Mouse (Mus musculus): ENCODE results near the gene Mkks. TPM values are rescaled to one million over a fixed set of nuclear protein-coding genes. Genes with fewer than 3 reads are reported as not detected.
"Not testable (repeated sequence)": the region's sequence is repeated elsewhere in the genome, so short reads cannot be mapped to it uniquely, and the experiment has no call there.

The Mkks gene
- total RNA-seq (2021): 10 to 100 TPM; 32.0 to 33.4 TPM
- long read RNA-seq, experiment 1, transcript Mkks-202 (6 exons, 3,178 nt): major isoform, 31 of 37 reads
- long read RNA-seq, experiment 1, partial matches to known transcripts: 1 of 37 reads
- long read RNA-seq, experiment 1, other reads (novel, unspliced or antisense): 5 of 37 reads
- long read RNA-seq, experiment 2, transcript Mkks-202 (6 exons, 3,178 nt): major isoform, 14 of 16 reads
- long read RNA-seq, experiment 2, partial matches to known transcripts: 2 of 16 reads
- long read RNA-seq, experiment 2, other reads (novel, unspliced or antisense): 0 of 16 reads

DNA sequence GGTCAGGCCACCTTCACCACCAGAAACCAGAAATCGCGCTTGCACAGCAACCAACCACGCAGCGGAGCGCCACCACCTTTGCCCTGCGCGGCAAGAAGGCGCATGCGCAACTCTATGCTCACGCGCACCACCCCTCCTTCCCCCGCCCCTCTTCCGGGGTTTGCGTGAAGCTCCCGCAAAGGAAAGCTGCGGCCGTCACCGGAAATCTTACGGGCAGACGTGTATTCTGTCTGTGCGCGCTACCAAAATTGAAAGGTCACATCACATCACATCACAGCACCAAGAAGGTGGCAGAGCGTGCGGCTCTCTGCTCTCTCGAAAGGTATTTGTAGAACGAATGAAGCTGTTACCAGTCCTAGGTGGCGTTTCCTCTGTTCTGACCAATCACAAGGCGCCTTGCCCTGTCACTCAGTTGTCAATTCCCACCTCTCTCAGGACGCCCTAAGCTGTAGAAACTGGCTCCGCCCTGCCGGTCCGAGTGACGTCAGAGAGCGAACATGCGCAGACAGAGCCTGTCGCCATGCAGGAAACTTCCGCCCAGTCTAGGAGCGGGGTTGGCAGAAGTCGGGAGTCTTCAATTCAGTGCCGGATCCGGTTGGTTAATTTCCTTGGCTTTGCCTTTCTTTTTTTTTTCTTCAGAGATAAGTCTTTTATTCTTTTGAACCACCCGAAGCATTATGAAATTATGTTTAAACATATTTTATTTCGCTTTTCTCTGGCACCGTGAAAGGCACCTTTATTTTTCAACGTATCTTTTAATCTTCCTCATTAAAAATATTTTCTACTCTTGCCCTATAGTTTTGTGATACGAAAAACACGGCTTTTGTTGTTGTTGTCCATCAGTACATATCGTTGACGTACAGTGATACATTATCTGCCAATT is at the start of gene Mkks, which contains the start of the genes Slx4ip and AL731706.1:
TSS of gene Mkks (minus strand) at position 322 of the 883 bp plus-strand sequence.
TSS of gene Slx4ip (plus strand) at position 151 of the 883 bp plus-strand sequence.
TSS of gene AL731706.1 (minus strand) at position 322 of the 883 bp plus-strand sequence.
- DNase-seq: peak; percentile 100

GRCm38 (mm10) chr2:136938249-136938648 is 47.1 kb upstream of the Mkks start:
- DNase-seq: no peak

GRCm38 (mm10) chr2:136936391-136937288 is 45.5 kb upstream of the Mkks start:
- no peak for DNase-seq

GRCm38 (mm10) chr2:136921003-136921408 is 29.8 kb upstream of the Mkks start:
- DNase-seq: peak; percentile 28 to 54

GRCm38 (mm10) chr2:136920257-136920993 is 29.2 kb upstream of the Mkks start:
- DNase-seq: no peak

DNA sequence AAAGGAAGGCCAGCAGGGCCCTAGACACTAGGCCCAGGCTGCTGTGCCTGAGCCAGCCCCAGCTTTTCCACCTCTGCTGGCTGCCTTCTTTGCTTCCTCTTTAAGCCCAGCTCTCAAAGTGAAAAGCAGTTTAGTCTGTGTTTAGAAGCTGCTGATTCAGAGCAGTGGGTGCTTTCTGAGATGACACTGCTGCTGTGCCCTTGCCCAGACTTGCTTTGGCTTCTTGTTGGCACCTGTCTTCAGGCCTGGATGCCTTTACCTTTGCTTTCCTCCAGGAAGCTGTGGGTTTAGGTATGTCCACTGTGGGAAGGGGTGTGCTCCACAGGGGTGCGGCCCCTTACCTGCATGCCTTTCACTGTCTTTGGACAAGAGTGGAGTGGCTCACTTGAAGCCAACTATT is 28.2 kb upstream of the Mkks start:
- no peak for DNase-seq

GRCm38 (mm10) chr2:136914334-136914902 is 23.2 kb upstream of the Mkks start:
- peak in 1 of 2 experiments; percentile 30 for DNase-seq

DNA sequence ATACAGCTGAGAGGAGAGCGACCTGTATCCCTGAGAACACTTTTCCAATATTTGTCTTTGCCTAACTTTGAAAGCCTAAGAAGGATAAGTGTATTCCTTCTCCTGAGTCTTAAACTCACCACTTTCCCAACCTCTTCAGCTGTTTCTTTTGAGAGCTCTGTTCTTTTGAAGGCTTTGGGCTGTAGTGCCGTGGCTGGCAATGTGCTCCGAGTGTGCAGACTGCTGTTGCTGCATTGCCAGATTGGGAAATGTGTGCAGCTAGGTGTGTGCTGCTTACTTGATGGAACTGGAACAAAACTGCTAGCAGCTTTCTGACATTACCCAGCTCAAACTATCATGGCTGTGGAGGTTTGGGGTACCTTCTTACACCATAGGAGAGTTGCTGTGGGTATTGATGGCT is 21.8 kb upstream of the Mkks start:
- no peak for DNase-seq

DNA sequence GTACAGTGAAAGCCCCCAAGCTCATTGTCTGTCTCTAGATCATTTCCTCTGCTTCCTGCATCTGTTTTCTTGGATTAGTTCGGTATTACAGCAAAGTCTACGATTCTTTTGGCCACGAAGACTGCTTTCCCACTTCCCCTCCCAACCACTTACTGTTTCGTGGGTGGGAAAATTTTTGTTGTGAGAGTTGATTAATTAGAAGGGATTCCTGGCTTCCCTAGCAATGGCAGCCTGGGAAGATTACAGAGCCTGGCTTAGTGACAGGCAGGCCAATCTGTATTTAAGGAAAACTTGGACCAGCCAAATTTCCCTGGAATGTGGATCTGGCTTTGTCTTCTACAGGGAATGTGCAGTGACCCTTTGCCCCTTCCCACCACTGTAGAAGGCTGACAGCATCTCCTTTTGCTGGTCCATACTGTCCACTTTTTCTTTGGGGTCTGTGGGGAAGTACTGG is 20.8 kb upstream of the Mkks start:
- DNase-seq: peak; percentile 27 to 29

DNA sequence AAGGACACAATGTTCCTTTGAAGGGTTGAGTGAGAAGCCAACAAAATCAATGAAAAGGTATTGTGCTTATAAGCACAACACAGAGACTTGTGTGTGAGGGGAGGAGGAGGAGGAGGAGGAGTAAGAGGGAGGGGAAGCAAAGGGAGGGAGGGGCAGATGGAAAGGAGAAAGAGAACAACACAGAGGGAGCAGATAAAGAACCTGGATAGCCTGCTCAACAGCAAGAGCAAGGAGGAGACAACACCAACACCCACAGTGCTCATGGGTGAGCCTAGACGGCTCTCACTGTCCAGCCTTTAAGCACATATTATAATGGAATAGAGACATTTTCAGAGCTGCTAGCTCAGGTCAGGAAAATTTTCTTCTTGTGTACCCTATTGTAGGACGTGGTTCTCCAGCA is 18.1 kb upstream of the Mkks start:
- DNase-seq: no peak

DNA sequence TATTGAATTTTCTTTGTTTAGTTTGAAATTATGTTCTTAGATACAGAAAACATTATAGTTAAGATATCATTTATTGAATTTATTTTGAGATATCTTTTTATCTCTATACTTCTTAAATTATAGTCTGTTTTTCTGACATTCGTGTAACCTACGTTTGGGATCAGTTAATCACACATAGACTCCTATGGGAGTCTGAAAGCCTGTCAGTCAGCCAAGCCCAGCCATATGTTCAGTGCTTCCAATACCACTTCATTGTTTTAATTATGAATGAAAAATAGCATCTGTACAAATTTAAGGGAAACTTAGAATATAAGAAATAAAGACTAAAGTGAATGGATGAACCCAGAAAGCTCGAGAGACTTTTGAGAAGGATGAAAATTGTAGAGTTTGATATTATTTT is 17.4 kb upstream of the Mkks start:
- DNase-seq: no peak

DNA sequence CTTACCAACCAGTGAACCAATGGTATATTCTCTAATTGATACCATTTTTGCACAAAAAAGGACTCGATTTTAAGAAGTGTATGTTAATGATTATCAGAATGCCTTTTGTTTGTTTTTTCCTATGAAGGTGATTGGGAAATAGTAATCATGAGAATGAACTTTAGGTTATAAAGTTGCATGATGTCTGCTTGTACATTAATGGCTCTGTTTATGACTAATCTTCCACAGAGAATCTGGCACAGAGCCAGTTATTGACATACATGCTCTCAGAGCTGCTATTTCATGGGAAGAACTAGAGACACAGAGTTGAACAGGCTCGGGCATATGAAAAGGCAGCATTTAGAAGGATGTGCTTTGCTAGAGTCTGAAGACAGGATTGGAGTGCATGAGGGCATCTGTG is 4.9 kb upstream of the Mkks start:
- no peak for DNase-seq

- DNase-seq: no peak
These were observed 3.3 kb upstream of the Mkks start for GRCm38 (mm10) chr2:136894494-136894893.

DNA sequence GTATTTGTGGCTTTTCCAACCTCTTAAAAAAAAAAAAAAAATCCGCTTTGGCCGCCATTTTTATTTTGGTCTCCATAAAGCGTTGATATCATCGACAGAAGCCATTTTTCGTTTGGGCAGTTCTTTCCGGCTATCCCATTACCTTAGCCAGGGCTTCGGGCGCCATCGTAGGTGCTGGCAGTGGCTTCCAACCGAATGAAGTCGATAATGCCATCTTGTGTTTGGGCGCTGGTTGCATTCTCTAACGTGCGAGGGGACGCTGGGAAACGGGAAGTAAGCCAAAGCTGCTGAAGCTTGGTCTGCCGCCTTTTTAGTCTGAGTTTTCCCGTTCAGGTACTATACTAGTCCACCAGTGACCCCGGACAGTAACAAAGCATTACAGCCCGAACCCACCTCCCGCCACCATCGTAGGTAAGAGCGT is 772 bp upstream of the Mkks start:
- peak; percentile 98 for DNase-seq

DNA sequence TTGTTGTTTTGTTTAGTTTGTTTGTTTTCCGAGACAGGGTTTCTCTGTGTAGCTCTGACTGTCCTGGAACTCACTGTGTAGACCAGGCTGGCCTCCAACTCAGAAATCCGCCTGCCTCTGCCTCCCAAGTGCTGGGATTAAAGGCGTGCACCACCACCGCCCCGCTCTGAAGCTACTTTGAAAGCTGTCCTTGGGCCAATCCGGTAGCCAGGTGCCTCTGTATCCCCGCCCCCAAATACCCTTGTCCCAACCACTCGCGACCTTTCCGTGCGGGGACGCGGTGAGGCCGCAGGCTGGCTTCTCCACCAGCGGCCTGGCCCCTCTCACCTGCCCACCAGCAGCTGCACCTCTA is 497 bp downstream of the Mkks start:
- DNase-seq: not testable (repeated sequence)

- DNase-seq: peak; percentile 11 to 68
These were observed 4.3 kb downstream of the Mkks start for GRCm38 (mm10) chr2:136886846-136887245.

- no peak for DNase-seq
These were observed 5.6 kb downstream of the Mkks start, which contains the start of gene AL731706.2 for GRCm38 (mm10) chr2:136885579-136885978. Gene AL731706.2, minus strand, starts transcription at chr2:136885679.

GRCm38 (mm10) chr2:136854543-136855388 is 36.4 kb downstream of the Mkks start:
- no peak for DNase-seq

DNA sequence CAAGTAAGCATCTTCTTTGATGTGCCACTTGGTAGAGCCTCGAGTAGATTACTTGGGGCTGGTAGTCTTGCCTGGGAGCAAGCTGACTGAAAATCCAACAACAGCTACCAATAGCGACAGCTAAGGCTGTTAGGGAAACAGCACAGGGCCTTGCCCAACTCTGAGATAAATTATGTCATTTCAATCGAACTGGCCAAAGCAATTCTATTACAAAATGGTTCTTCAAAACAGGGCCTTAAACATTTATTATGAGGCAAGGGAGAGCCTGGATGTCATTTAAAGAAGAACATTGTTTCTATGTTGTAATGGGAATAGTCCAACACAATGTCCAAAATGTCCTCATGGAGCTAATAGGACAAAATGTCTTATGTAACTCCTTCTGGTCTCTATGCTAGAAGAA is 40.8 kb downstream of the Mkks start:
- no peak for DNase-seq

GRCm38 (mm10) chr2:136837994-136838393 is 53.2 kb downstream of the Mkks start:
- DNase-seq: peak; percentile 23 to 48

Measured in heart, adult 18-20 months (tissue).